Mouse (Mus musculus) fat pad, adult 2 months (tissue): ENCODE data around the gene Eda.
"Not testable (repeated sequence)": the region's sequence is repeated elsewhere in the genome, so short reads cannot be mapped to it uniquely, and the experiment has no call there.

ENCODE experiments used
- DNase-seq: peaks from one replicate; pipeline ENCODE4 v3.0.0-alpha.2; 2011; ENCODE audit warnings: low read depth, low spot score; ENCODE audit errors: extremely low read depth

The Eda gene

DNA sequence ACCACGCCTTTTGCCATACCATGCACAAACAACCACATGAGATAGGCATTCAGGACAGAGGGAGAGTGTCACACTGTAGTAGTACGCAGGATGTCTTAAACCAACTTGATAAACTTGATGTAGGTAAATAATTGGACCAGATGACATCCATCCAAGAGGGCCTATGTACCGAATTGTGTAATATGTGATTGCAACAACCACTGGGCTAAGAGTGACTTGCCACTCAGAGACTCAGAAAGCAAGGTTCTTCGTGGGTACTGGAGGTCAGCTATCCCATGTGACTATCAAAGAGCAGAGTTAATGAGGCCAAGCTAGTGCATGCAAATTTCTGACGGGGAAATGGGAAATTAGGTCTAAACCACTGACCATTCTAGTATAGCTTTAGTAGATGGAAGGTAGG lies 426.3 kb downstream of the Eda start:
- no peak for DNase-seq

DNA sequence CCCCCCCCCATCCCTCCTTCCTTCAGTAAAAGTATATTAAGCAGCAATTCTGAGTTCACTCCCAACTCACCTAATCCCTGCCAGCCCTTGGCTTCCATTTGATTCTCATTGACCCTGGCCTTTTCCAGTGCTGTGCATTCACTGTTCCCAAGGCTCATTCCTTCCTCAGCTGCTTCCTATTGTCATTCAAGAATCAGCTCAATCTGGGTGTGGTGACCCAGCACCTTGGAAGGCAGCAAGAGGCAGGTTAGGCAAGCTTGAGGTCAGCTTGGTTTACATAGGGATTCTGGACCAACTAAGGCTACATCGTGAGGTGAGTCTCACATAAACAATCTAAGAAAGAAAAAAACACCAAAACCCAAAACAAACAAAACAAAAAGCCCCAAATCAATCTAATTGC lies 433.8 kb downstream of the Eda start:
- DNase-seq = no peak

DNA sequence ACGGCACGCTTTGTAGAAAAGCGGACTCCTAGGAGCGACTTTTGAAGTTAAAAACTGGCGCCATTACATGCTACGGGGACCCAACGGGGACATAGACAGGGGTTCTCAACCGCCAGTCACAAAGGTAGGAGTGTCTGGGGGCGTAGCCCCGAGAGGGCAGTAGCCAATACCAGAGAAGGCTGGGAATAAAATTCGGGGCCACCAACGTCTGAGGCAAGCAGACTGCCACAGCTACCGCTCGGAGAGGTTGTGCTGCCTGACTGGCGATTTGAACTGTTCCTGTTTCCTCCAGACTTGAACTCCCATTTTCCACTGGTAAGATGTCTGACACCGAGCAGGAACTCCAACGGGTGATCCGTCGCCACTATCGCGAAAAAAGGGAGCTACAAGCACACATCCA lies 453.3 kb downstream of the Eda start, which contains the start of gene Otud6a:
Gene Otud6a, plus strand, starts transcription at position 321 of the 400 bp plus-strand sequence.
- no peak for DNase-seq

DNA sequence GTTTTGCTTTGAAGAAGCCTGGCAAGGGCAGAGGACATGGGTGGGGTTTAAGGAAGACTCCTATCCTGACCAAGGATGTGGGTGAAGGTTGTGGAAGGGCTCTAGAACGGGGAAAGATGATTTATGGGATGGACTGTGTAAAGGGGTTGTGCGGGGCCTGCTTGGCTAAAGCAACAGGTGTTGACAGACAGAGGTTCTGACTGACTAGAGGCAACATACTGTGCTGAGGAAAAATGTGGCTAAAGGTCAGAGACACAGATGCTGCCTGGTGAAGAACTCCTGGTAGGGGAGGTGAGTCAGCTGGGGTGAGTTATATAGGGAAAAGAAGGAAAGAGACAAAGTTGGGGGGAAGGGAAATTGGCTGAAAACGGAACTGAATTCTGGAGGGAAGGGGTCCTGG lies 456.9 kb downstream of the Eda start:
- no peak for DNase-seq

DNA sequence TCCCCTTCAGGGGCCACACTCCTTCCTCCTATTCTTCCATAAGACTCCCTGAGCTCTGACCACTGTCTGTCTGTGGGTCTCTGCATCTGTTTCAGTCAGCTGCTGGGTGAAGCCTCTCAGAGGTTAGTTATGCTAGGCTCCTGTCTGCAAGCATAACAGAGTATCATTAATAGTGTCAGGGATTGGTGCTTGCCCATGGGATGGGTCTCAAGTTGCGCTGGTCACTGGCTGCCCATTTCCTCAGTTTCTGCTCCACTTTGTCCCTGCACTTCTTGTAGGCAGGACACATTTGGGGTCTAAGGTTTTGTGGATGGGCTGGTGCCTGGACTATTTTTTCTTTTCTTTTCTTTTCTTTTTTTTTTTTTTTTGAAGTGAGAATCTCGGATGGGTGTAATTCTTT lies 467.2 kb downstream of the Eda start, which contains the start of gene Awat2:
Gene Awat2, minus strand, starts transcription at position 101 of the 400 bp plus-strand sequence.
- not testable (repeated sequence) for DNase-seq

DNA sequence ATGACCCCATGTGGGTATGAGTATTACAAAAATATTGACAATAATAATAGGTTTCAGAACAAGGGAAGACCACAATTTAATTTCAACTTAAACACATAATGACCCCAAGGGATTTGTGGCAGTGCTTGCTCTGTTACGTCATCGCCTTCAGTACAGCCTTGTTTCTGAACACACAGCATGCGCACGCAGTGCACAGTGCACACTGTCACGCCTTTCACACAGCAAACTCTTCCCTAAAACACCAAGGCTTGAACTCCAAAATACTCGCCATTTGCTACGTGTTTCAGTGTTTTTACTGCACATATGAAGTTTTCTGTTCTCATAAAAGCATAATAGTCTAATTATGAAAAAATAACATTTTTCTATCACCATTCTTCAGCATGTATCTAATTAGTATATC lies 468.1 kb downstream of the Eda start:
- DNase-seq = no peak
